Mouse (Mus musculus) kidney, adult 9 months (tissue): ENCODE data around the gene Ncoa5.
A peak's percentile ranks its signal among the peaks of the same experiment; 100 is the strongest.

Experiments
- DNase-seq: peaks from one replicate; pipeline ENCODE4 v3.0.0; 2022

Gene Ncoa5

DNA sequence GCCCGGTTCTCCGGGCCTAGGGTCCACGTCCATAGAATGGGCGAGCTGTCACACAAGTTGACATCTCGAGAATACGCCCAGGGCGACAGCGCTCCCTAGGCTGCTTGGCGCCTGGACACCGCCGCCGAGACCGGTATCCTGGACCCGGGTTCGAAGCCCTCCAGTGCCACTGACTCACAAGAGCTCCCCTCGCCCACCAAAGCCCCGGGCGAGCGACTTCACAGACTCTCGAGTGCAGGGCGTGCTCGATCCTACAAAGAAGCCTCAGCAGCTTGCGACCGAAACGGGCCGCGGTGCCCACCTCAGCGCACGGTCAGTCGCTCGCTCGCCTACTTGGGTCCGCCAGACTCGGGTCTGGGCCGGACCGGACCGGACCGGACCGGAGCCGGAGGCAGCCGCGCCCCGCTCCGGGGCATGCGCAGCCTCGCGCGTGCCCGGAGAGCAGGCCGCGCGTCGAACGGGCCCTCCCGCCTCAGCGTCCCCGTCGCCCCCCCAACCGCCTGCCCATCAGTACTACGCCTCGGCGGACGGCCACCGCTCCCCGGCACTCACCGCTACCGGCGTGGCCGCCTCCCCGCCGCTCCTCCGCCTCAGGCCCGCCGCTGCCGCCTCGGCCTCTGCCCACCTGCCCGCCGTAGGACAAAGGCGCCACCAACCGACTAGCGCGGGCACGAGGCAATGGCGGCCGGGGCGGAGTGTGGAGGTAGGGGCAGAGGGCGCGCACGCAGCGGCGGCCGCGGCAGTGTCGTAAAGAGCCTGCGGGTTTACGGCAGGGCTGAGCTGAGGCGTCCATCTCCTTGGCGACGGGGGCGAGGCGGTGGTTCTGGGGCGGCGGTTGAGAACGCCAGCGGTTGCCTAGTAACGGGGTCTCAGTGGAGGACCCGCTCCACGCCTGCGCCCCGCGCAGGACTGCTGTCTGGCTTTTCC is at the start of gene Ncoa5:
Gene Ncoa5, minus strand, starts transcription at position 737 of the 927 bp plus-strand sequence.
- DNase-seq: peak; percentile 98

DNA sequence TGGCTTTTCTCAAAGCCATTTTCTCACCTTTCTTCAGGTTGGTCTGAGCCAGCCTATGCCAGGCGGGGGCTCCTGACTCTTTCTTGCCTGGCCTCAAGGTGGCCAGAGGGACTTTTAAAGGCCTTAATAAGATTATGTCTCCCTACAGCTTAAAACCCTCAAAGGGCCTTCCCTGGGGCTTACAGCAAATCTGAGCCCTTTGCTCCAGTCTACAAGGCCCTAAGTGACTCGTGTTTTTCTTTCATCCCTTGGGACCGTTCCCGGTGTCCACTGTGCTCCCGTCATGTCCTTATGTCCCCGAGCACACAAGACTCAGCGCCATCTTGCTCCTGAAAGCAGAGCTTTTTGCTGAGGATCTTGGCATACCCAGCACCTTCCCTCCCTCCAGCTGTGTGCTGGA is 46.6 kb upstream of the Ncoa5 start:
- DNase-seq: no peak

DNA sequence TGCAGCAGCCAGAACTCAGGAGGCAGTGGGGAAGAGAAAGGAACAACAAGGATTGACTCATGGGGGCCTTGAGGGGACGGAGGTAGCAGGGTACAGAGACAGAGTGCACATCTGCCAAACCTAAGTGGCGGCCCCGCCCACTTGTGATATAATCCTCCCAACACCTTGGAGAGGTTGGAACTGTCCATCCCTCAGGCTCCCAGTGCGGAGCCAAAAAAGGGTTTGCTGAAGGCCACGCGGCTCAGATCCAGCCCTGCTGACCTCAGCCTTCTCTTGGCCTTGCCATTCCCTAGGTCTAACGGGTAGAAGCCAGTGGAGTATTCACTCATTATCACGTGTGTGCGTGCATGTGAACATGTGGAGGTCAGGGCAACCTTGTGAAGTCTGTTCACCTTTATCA is 46.0 kb upstream of the Ncoa5 start:
- no peak for DNase-seq

DNA sequence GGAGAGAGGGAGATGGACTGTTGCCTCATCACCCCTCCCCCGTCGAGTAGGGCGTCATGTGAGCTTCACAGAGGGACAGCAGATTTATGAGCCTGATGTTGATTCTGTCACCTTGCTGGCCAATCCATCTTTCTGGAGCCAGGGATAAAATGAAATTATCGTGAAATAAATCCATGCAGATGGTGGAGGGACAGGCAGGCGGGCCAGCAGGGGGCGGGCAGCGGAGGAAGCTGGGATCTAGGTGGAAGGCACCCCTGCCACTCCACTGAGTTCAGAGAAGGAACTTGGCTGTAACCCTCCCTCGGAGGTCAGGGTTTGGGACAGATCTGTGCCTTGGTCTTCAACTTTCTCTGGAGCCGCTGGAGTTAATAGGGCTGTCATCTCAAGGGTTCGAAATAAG is 43.9 kb upstream of the Ncoa5 start:
- no peak for DNase-seq

DNA sequence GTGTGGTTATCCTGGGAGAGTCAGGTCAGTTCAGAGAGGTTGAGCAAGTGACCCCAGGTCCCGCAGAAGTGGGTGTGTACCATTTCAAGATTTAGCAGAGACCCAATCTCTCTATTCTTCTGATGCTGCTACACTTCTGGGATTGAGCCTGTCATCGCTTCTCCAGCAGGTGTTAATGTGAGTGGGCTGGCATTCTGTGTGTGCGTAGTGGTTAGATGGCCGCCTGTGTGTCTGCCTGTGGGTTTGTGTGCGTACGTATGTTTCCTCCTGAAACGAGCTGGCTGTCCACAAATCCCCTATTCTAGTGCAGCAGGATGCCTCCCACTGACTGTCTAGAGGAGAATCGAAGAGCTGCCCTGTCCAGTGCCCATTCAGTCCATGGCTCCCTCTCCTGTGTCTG is 43.4 kb upstream of the Ncoa5 start:
- no peak for DNase-seq

DNA sequence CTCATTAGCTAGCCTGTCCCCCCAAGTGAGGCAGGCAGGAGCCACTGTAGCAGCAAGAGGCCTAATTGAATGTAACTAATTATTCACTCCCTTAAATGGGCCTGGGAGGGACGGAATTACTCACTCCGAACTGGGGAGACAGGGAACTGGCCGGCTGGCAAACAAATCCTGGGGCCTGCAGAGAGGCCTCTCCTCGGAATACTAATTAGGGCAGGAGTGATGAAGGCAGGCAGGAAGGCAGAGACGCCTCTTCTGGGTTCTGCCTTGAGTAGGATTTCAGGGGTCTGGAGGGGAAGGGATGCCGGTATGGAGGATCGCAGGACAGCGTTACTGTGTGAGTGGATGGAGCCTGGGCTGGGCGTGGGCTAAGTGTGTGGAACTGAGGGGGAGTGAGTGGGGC is 42.4 kb upstream of the Ncoa5 start:
- DNase-seq: no peak

DNA sequence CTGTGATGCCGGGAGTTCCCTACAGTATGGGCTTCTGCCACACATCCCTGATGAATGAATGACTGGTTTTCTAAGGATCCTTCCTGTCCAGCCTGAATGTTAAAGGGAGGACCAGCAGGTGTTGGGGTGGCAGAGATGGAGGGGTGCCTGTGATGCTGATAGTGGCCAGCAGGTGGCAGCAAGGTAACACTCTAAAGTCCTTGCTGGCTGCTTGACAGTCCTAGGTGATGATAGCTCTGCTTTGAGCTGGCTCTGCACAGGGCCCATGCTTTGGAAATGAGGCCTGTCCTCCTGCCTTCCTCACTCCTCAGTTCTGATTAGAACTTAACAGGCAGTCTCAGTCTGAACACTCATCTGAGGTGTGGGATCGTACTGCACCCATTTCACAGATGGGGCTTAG is 40.3 kb upstream of the Ncoa5 start:
- DNase-seq: peak; percentile 84

DNA sequence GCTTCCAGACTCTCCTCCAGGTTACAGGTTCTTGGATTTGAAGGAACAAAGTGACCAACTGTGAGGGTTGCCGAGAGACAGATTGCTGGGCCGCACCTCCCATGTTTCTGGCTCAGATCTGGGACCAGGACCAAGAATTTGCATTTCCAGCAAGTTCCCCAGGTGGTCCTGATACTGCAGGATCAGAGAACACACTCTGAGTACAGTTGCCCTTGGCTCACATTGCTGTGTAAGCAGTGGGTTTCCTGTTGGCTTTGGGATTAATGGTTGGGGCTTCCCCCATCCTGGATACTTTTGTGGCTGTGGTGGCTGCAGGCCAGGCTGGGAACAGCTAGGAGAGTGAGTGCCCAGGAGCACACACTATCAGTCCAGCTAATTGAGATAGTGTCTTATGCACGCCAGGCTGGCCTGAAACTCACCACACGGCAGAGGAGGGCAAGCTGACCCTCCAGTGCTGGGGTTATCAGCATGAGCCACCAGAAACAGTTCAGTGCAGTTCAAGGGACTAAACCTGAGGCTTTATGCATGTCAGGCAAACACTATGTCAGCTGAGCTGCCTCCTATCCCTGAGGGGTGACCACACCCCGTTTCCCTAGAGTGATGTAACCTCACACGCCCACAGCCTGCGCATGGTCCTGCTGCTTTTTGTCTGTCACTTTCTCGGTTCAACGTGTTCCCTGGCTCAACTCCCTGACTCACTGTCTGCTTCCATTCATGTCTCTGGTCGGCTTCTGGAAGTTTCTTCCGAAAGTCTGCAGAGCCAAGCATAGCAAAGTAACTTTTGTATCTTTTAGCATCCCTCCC is 39.6 kb upstream of the Ncoa5 start:
- no peak for DNase-seq

DNA sequence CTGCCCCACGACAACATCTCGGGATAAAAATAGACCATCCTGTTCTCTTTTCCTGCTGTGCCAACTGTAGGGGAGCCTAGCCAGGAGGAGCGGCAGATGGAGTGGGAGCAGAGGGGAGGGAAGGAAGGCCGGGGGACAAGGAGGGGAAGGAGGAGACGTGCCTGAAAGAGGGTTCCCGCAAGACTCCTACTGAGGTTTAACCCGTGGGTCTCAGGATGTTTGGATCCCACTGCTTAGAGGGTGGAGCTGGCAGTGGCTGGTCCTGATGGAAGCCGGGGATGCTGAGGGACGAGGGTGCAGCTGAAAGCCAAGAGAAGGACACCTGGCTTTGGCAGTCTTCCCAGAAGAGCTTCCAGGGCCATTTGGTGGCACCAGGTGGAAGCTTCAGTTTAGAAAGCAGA is 38.7 kb upstream of the Ncoa5 start:
- DNase-seq: no peak

DNA sequence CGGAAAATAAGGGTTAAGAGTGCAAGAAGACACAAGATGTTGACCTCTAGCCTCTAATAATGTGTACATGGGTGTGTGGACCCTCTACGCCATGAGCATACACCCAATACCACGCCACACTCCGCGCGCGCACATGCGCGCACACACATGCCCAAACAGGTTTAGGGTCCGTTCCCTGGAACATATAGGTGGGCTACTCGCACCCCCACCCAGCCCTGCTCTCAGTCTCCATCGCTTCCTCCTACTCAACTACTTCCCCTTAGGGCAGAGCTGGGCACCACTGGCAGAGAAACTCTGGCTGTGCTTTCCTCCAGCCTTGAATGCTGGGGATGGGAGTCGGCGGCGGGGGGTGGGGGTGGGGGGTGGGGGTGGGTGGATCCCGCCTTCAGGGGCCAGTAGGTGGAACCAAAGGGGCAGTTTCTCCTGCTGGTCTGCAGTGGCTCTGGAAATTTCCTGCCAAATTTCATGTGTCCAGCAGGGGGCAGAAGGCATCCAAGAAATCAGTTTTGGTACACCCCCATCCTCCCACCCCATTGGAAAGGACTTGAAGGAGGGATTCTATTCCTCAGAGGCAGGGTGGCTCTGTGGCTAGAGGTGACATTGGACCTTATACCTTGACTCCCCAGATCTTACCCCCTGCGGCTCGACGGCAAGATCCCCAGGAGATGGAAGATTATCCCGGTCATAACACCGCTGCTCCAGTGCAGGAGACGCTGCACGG is 35.6 kb upstream of the Ncoa5 start:
- DNase-seq: peak; percentile 56

DNA sequence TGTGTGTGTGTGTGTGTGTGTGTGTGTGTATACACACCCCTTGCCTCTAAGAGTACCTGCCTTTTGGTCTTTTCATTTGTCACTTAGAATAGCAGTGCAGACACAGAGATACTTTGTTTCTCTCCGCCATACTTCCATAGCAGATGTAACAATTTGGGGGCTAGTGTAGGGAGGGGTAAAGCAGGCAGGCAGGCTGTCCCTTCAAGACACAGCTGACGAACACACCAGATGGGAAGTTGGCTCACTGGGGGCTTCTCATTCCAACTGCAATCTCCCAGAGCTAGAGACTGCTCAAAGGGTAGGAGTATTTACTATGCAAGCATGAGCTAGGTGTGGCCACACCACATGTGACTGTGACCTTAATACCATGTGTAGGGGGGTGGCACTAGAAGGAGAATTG is 34.1 kb upstream of the Ncoa5 start:
- no peak for DNase-seq

DNA sequence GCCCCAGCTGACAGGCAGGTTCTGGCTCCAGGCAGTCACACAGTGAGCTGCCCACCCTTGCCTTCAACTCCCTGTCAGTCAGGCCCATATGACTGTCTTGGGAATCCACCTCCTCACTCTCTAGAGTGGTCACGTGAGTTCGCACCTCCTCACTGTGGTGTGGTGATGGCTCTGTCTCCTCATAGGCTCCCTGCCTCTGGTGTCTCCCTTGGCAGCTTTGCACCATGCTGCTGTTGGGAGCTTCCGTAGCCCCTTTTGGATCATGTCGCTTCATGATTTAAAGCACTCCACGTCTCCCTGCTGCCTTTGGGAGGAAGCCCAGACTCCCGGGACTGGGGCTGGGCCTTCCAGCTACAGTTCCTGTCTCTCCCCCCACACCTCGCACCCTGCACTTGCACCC is 29.8 kb upstream of the Ncoa5 start:
- DNase-seq: no peak

DNA sequence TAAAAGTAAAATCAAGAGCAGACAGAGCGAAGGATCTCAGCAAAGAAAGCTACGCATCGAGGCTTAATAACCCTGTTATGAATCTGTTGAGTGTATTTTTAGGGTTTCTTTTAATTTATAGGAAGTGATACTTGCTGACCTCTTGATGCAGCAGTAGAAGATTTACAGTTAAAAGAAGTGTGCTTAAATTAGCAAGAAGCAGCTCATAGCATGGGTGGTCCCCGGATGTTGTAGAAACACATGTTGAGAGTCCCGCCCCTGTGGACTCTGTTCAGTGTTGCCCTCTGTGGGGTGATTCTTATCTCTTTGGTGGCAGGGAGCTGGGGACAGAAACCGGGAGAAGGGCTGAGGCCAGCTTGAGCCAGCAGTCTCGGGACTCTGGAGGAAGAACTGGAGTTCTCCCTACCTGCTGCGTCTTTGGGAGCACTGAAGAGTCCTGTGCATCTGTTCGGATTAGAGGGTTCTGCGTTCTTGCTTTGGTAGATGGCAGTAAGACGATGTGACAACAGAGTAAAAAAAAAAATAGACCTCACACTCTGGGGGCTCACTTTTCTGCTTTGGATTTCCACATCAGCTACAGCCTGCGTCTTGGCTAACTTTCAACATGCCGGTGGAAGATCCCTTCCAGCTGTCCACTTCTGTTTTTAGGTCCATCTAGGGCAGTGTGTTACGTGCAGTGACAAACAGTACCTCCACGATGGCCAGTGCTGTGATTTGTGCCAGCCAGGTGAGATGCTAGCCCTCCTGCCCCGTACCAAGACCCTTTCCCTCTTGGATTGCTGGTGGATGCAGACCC is 27.2 kb upstream of the Ncoa5 start:
- DNase-seq: no peak

DNA sequence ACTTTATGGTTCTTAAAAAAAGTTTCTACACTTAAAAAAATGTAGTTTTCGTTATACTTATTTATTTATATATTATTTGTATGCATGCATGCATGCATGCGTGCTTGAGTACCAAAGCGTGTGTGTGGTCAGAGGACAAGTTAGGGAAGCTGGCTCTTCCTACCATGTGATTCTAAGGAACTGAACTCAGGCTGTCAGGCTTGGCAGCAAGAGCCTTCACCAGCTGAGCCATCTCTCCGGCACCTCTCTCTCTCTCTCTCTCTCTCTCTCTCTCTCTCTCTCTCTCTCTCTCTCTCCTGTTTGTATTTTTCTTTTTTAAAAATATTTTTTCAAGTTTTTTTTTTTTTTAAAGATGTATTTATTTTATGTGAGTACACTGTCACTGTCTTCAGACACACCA is 25.3 kb upstream of the Ncoa5 start:
- DNase-seq: no peak

DNA sequence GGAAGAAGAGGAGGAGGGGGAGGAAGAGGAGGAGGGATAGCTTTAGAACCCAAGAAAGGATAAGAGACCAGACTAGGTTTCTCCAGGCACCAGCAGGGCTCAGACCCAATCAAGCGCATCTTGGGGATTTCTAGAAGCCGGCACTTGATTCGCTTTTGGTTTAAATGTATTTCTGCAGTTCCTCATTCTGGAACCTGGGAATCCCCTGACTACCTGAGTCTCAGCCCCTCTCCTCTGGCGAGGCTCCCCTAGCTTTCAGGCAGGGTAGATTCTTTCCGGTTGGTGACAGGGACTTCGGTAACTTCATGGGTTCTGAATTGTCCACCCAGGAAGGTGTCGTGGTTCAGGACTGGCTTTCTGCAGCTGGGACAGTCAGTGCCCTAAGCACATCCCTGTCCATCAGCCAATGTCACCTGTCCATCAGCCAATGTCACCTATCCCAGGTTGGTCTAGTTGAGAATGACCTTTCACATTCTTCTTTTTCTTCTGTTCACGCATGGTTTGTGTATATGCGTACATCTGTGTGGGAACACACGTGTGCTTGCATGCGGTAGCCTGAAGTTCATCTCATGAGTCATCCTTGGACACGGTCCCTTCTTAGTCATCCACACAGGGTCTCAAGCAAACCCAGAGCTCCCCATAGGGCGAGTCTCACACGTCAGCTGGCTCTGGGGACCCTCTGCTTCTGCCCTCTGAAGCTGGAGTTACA is 21.9 kb upstream of the Ncoa5 start:
- DNase-seq: no peak

DNA sequence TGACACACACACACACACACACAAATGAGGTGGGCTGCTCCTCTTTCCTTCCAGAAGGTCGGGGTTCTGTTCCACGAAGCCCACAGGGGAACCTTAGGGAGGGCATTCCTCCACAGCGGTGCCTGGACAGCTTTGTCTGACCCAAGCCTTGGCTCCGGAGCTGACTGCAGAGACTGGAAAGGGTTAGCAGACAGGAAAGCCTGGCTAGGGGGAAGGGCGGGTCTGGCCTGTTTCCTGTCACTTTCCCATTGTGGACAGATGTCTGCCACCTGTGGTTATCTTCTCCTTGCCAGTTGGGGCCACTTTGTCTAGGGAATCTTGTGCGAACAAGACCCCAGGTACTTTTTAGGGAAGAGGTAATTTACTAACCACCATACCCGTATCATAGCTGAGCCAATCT is 21.2 kb upstream of the Ncoa5 start:
- DNase-seq: peak; percentile 22

DNA sequence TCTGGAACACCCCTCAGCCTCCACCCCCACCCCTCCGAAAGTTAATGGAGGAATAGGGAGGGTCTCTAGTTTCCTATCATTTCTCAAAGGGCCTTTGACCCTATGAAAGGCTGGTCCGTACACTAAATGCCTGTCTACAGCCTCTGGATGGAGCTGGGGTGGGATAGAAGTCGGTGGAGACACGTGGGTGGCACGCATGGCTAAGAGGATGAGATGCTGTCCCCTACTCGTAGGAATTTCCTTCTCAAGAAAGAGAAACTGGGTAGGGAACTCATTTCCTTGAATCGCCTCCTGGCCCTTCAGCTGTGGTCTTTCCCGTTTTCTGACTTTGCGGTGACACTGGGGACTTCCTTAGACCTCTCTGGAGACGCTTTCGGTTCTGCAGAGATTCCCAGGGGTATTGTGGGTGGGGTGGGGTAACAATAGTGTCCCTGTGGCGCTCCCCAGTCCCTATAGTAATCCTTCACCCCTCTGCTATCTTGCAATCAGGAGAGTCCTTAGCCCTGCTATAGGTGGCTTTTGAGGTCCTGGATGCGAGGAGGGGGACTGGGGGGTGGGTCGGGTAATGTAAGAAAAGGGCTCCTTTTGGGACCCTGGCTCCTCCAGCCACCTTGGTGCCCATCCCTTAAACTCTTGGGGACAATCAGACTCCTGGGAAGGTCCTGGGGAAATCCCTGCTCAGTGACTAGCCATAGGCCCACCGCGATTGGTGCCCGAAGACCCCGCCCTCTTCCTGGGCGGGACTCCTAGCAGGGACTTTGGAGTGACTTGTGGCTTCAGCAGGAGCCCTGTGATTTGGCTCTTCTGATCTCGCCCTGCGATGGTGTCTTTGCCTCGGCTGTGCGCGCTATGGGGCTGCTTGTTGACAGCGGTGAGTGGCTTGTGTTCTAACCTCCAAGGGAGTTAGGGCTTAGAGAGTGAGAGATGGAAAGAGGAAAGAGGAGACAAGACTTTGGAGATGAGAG is 20.5 kb upstream of the Ncoa5 start, which contains the start of gene Cd40:
Gene Cd40, plus strand, starts transcription at position 740 of the 965 bp plus-strand sequence.
- peak; percentile 82 for DNase-seq

DNA sequence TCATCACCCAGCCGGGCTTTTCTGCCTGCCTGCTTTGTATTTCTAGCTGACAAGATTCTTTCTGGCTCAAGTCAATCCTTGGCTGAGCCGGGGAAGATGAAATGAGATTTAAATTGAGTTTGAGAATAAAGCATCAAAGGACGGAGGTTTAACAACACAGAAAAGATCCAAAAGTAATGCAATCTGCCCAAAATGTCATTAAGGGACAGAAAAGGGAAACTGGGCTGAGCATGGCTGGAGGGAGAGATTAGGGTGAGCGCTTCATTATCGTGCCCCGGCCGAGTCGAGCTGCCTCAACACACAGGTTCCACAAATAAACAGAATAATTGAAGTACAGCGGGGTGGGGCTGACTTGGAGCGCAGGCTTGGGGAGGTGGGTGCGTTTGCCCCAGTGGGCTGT is 16.9 kb upstream of the Ncoa5 start:
- no peak for DNase-seq

DNA sequence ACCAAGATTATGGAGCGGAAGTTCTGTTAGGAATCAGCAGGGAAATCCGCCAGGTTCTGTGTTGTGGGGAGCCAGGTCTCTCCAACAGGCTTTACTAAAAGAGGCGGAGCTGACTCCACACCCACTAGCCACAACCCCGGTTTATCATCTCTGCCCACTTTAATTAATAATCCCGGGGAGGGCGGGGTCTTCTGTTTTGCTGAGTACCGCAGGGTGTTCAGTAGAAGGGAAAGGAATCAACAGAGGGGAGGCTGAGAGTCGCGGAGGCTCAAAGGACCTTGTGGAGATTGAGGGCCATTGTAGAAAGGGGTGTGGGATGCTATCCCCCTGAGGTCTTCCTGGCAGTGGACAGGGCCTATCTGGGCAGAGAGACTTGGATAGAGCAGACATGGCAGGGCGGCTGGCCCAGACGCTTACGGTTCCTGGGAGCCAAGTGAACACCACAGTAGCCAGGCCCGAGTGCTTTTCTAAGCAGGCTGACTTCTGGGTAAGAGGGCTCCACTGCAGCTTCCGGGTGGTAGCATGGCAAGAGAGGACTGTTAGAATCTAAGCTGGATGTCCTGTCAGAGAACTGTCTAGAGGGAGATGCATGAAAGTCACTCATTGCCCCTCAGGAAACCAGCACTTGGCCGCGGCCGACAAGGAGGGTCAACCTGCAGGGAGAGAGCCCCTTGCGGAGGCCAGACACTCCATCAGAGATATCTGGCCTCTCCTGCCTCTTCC is 16.3 kb upstream of the Ncoa5 start:
- DNase-seq: no peak

DNA sequence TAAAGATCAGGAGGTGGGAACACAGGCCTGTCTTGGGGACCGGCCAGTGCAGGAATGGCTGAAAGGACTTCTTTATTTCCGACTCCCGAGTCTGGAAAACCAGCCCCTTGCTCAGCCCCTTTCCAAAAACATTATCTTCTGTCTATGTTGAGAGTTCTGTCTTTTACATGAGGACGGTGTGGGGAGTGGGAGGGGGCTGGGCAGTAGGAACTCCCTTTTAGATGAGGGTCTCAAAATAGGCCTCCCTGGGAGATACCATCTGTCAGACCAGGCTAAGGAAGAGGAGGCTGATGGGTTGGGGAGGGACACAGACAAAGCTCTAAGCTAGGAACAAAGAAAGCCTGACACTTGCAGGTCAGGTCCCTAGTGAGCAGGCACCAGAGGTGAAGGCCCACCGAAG is 14.4 kb upstream of the Ncoa5 start:
- DNase-seq: no peak
